Mouse (Mus musculus) retina, adult 2 months (tissue): ENCODE data around the gene Gm15217.

Source experiments
- DNase-seq: peaks from one replicate; pipeline ENCODE4 v3.0.0-alpha.2; 2012; ENCODE audit warnings: low read depth, low spot score

Gm15217 gene

DNA sequence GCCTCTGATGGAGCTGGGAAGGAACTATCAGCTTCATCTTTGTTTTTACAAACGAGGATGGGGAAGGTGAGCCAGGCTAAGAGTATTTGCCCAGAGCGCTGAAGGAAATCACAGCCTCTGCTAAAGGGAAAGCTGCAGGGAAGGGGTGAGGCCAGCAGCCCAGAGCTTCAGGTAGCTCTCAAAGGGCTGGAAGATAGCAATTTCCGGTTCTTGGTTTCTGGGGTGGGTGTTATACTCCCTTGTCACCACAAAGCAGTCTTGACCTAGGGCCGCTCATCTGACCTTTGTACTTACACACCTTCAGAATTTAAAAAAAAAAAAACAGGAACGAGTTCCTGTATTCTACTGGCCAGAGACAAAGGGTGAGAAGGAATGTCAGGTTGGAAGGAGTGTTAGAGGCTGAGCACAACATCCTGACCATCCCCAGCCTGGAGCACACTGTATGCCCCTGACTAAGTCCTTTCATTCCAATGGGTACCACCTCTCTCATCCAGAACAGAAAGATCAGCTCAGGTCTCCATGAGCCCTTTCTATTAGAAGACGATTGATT is 12.5 kb downstream of the Gm15217 start:
- DNase-seq, result no peak

DNA sequence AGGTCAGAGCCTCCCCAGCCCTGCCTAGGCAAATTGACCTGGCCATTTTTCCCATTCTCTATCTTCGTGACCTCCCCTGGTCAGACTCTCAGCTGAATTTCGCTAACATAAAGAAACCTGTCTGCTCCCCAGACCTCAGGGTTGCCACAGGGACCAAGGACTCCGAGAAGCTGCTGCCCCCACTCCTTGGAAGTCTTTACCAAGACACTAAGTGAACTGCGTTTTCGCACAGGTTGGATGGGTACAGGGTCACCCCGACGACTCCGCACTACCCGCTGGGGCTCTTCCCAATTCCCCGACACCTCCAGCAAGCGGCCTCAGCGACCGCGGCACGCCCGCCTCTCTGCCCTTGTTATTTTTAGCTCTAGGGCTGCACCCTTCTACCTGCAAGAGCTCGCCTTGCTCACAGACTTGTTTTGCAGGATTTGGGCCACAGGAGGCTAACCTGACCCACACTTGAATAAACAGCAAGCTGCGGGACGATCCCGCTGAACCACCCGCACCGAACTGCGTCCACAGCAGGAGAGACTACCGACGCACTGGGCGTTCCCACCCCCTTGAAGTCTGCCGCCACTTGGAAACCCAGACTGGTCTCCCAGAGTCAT is 19.0 kb downstream of the Gm15217 start:
- DNase-seq, result no peak

DNA sequence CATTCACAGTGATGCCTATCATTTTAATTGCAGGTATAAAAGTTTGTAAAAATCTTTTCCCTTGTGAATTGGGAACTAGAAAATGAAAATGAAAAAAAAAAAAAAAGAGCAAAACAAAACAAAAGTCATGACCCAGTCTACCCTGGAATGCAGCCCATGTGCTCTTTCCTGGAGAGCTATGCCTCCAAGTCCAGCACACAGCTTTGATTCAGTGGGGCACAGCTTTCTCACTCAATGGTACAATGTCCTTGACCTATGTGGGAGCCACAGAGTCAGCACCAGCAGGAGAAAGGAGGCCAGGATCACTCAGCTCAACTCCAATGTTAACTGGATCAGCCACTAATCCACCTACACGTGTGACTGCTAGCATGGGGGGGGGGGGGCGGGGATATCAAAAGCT is 20.7 kb downstream of the Gm15217 start:
- no peak for DNase-seq

DNA sequence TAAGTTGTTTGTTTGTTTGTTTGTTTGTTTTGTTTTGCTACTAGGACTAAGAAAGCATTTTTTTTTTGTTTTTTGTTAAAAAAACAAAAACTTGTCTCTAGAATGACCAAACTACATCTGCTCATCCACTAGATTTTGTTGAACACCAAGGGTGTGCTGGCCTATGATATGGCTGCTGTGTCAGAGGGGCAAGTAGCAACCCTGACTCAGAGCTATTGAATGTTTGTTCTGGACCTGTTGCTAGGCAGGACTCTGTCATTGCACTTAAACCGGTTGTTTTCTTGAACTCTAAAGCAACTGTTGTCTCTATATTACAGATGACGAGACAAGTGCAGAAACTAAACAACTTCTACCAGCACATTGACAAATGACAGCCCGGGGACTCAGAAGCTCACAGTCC is 29.1 kb downstream of the Gm15217 start:
- no peak for DNase-seq

DNA sequence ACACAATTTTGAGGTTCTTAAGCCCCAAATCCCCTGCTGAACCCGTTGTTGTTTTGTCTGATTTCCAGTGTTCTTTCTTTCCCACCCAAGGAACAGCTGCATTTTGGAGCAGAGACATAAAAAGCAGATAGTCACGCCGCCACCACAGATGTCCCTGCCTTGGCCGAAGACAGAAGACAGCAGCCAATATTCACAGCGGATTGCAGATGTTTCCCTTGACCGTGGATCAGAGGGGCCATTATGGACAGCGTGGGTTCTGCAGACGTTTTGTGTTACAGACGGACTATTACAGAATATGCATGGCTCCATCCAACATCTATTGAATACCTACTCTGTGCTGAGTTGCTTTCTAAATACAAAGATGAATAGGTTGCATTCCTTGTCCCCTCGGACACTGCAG is 29.8 kb downstream of the Gm15217 start:
- no peak for DNase-seq

- no peak for DNase-seq
Measured at GRCm38 (mm10) chr14:46410557-46411120, 31.4 kb downstream of the Gm15217 start.

- no peak for DNase-seq
Measured at GRCm38 (mm10) chr14:46412497-46413000, 33.3 kb downstream of the Gm15217 start.

- DNase-seq, result no peak
Measured at GRCm38 (mm10) chr14:46418371-46419097, 39.3 kb downstream of the Gm15217 start.

- no peak for DNase-seq
Measured at GRCm38 (mm10) chr14:46419269-46419668, 40.1 kb downstream of the Gm15217 start.

- DNase-seq, result no peak
Measured at GRCm38 (mm10) chr14:46421823-46422222, 42.6 kb downstream of the Gm15217 start.

DNA sequence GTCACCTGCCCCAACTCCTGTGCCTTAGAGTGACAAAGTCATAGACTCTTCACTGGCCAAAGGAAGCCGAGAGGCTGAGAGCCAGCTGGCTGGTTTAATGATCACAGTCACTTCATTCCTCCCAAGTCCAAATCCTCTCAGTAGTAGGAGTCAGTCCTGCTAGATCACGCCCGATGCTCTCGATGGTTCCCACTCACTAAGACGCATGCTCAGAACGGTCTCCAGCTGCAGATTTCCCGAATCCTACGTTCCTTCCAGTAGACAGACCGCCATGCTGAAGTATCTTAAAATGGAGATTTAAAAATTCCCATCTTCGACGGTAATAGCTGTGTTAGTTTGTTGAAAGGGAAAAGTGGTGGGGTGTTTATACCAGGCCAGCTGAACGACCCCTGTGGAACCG is 48.0 kb downstream of the Gm15217 start:
- no peak for DNase-seq

DNA sequence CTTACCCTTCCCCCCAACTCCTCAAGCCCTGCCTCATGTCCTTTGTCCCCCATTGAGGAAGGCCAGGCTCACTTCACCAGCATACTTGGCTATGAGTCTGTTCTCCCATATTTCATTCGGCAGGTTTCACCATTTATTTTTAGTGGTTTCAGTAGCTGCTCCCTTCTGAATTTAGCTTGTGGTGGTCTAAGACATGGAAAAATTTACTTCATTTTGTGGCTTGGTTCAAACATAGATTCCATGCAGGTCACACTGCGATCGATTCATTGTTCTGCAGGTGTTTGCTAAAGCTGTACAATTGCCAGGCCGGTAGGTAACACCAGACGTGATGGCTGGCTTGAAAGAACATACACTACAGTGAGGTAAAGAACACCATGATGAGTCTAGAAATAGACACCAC is 51.0 kb downstream of the Gm15217 start:
- DNase-seq, result no peak
